Mouse (Mus musculus) gastrocnemius, postnatal 10 days (tissue): Measurements from ENCODE around the gene Hoxc8. TPM values are rescaled to one million over a fixed set of nuclear protein-coding genes. Genes with fewer than 3 reads are reported as not detected.

ENCODE experiments used
- DNase-seq: peaks from one replicate; pipeline ENCODE4 v3.0.0; 2021; ENCODE audit warnings: mixed read lengths
- microRNA-seq, 2 experiments: library from miRNA; unstranded; fragments of <30 nt; microRNA quantifications; one replicate each; pipeline ENCODE4 v1.2.0; 2021
- total RNA-seq, 2 experiments: library from RNA; stranded (reverse); gene quantifications; 2 replicates each; pipeline ENCODE4 v1.2.3; 2021

The Hoxc8 gene
- total RNA-seq, 2 experiments from 2014 or later, result 1.8 to 2.8 TPM

GRCm38 (mm10) chr15:103034043-103034806, 43.8 kb downstream of the Hoxc8 start:
- DNase-seq, result no peak

DNA sequence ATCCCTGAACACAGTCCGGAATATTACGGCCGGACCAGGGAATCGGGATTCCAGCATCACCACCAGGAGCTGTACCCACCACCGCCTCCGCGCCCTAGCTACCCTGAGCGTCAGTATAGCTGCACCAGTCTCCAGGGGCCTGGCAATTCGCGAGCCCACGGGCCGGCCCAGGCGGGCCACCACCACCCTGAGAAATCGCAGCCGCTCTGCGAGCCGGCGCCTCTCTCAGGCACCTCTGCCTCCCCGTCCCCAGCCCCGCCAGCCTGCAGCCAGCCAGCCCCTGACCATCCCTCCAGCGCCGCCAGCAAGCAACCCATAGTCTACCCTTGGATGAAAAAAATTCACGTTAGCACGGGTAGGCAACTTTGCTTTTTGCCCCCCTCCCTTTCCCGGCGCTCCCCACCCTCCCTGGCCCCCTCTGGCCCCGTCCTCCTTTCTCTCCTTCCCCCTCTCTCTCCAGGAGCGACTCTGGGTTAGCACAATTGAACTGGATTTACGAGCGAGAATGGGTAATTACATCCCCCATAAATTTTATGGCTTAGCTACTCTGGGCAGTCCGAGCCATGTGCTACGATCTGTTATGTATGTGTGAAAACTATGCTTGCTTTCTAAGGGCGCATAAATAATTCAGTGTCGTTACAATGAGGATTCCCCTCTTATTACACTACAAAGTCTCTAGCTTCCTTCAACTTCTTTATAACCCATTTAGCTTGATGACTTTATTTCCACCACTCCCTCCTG, 44.6 kb downstream of the Hoxc8 start:
- DNase-seq, result no peak

DNA sequence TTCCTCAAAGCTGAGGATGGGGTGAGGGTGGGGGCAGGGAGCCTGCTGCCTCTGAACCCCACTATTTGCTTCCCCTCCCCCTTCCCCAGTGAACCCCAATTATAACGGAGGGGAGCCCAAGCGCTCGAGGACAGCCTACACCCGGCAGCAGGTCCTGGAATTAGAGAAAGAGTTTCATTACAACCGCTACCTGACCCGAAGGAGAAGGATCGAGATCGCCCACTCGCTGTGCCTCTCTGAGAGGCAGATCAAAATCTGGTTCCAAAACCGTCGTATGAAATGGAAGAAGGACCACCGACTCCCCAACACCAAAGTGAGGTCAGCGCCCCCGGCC, 45.1 kb downstream of the Hoxc8 start:
- DNase-seq, result no peak

DNA sequence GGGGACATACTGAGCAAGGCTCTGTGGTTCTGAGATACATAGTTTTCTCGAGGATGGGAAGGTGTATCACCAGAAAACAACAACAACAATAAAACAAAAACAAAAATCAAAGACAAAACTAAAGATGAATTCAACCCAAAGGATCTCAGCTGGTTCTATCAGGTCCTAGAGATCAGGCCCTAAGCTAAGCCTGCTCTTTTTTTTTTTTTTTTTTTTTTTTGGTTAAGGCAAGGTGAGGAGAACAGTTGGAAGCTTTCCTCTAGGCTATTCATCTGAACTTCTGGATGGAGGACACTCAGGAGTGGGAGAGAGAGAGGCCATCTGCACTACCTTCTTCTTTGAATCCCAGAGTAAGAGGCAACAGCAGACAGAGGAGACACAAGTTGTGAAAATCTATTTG, 47.2 kb downstream of the Hoxc8 start:
- DNase-seq, result no peak

DNA sequence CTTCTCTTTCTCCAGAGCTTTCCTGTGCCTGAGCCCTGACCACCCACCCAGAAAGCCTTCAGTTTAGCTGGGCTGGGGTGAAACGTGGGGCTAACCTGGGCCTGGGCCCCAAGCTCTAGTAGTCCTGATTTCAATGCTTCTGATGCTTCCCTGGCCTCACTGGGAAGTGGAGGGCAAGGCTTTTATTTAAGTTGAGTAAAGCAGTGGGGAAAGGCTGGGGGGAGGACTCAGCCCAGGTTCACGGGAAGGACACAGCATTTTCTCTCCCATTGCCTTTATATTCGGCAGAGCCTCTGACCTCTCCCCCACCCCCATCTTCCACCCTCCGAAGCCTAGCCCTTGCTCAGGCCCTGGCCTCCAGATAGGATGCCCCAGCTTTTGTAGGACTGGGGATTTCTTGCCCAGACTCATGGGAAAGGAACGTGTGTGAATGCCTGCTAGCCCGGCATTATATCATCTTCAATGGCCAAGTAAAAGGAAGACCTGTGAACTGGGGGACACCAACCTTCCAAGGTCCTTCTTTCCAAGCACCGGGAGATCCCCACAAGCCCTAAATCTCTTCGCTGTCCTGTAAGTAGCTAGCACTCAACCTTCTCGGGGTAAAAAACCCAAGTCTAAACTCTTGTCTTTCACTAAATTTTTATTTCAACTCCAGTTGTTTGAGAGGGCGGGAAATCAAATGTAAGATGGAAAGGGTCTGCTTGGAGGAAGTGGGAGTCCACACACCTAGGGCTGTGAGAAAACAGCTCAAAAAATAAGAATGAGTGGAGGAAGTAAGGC, 48.5 kb downstream of the Hoxc8 start:
- no peak for DNase-seq

GRCm38 (mm10) chr15:103039609-103040008, 49.2 kb downstream of the Hoxc8 start:
- no peak for DNase-seq

DNA sequence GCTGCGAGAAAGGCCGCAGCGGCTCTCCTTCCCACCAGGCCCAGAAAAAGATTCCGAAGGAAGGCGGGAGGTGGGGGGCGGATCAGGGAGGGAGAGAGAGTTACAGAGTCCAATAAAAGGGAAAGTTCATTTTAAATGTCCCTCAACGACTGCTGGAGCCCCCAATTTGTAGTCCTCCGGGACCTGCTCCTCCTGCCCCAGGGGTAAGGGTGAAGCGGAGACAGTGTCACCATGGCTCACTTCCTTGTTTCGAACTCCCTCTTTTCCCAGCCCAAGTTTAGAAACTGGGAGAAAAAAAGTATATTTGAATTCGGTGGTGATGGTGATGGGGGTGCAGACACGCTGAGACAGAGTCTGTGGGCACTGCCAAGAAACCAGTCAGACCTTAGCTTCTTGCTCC, 50.2 kb downstream of the Hoxc8 start:
- no peak for DNase-seq

GRCm38 (mm10) chr15:103041613-103042012, 51.2 kb downstream of the Hoxc8 start:
- DNase-seq, result no peak

- DNase-seq, result no peak
Observed at GRCm38 (mm10) chr15:103042209-103042608, 51.8 kb downstream of the Hoxc8 start.

Small RNA genes lying within 50 kb of the gene (microRNA-seq; reads per million reads assigned to microRNA genes)
- gene Mir196a-2, result 1,166 to 1,373 reads per million in 2 experiments
- 379 to 397 reads per million in 2 experiments for gene Mir615

Other genes with a start within 250 kb of the Hoxc8 start
- not detected for gene Hoxc13, start 69.5 kb upstream of the Hoxc8 start, total RNA-seq
- not detected for gene Hoxc12, start 53.9 kb upstream of the Hoxc8 start, total RNA-seq
- 1 to 10 TPM; 8.4 to 9.6 TPM for gene Hoxc11, start 36.2 kb upstream of the Hoxc8 start, total RNA-seq
- 10 to 100 TPM; 50.7 to 51.2 TPM for gene Hoxc10, start 23.8 kb upstream of the Hoxc8 start, total RNA-seq
- gene Hoxc5, start 23.2 kb upstream of the Hoxc8 start, total RNA-seq, result 1 to 10 TPM; 2.1 to 3.6 TPM
- gene Hoxc9, start 14.2 kb upstream of the Hoxc8 start, total RNA-seq, result 1 to 10 TPM; 6.5 to 8.2 TPM
- gene Hoxc6, start 7.7 kb downstream of the Hoxc8 start, total RNA-seq, result 10 to 100 TPM in 1 of 2 experiments, 1 to 10 TPM in 1; 5.1 to 10.0 TPM
- gene Hoxc4, start 28.3 kb downstream of the Hoxc8 start, total RNA-seq, result 1 to 10 TPM; 5.3 to 6.3 TPM
- gene Smug1, start 176.5 kb downstream of the Hoxc8 start, total RNA-seq, result 10 to 100 TPM; 10.5 to 12.2 TPM
- 10 to 100 TPM; 49.9 to 61.2 TPM for gene Cbx5, start 249.2 kb downstream of the Hoxc8 start, total RNA-seq
- gene Hnrnpa1, start 249.8 kb downstream of the Hoxc8 start, total RNA-seq, result 100 to 1,000 TPM; 177 to 187 TPM